Mouse (Mus musculus): ENCODE data around the gene Tfap4. TPM values are rescaled to one million over a fixed set of nuclear protein-coding genes. Genes with fewer than 3 reads are reported as not detected.

Gene Tfap4
- polyA plus RNA-seq, 1 experiment from 2014 or later: 15.7 TPM

- H3K4me1 ChIP-seq: no peaks in the 10 kb centered on the region
- no peak overlapping the region for H3K9ac ChIP-seq
- H3K4me2 ChIP-seq: no peak overlapping the region
- no peak for ATAC-seq
- H3K4me3 ChIP-seq: no peak overlapping the region
- H3K27ac ChIP-seq: no peak overlapping the region
- no peaks in the 10 kb centered on the region for H3K36me3 ChIP-seq (ENCODE audit: poor library complexity, severe bottlenecking)
- H3K27me3 ChIP-seq: no peaks in the 10 kb centered on the region
- no peaks in the 10 kb centered on the region for H3K9me3 ChIP-seq (replicated peaks)
Observed at GRCm38 (mm10) chr16:4502568-4502967, 57.1 kb downstream of the Tfap4 start.

- H3K9ac ChIP-seq: no peak overlapping the region
- H3K27ac ChIP-seq: no peak overlapping the region
- no peaks in the 10 kb centered on the region for H3K9me3 ChIP-seq (replicated peaks)
- H3K36me3 ChIP-seq (ENCODE audit: poor library complexity, severe bottlenecking): no peaks in the 10 kb centered on the region
- H3K4me2 ChIP-seq: no peak overlapping the region
- no peak overlapping the region for H3K4me3 ChIP-seq
- 89% methylated on average over 3 of the region's 3 CpGs for WGBS
- no peaks in the 10 kb centered on the region for H3K27me3 ChIP-seq
- no peaks in the 10 kb centered on the region for H3K4me1 ChIP-seq
- no peak for ATAC-seq
Observed at GRCm38 (mm10) chr16:4501703-4502102, 58.0 kb downstream of the Tfap4 start.

- H3K9ac ChIP-seq: no peak overlapping the region
- H3K27me3 ChIP-seq: no peaks in the 10 kb centered on the region
- no peaks in the 10 kb centered on the region for H3K36me3 ChIP-seq (ENCODE audit: poor library complexity, severe bottlenecking)
- no peaks in the 10 kb centered on the region for H3K4me1 ChIP-seq
- 83% methylated on average over 8 of the region's 8 CpGs for WGBS
- no peak for ATAC-seq
- H3K27ac ChIP-seq: no peak overlapping the region
- no peak overlapping the region for H3K4me2 ChIP-seq
- H3K9me3 ChIP-seq (replicated peaks): no peaks in the 10 kb centered on the region
- H3K4me3 ChIP-seq: no peak overlapping the region
Observed at GRCm38 (mm10) chr16:4500598-4501385, 58.9 kb downstream of the Tfap4 start.

- Histone ChIP-seq H3K27ac (no peak overlapping the region), H3K4me2 (no peak overlapping the region), H3K9ac (no peak overlapping the region), H3K36me3 (ENCODE audit: poor library complexity, severe bottlenecking) (no peaks in the 10 kb centered on the region), H3K4me1 (peaks cover 7% of the 10 kb centered on the region; the same call in 1 of the 2 replicates), H3K9me3 (replicated peaks) (no peaks in the 10 kb centered on the region), H3K4me3 (no peak overlapping the region), H3K27me3 (no peaks in the 10 kb centered on the region)
- no peak for ATAC-seq
- 83% methylated on average over 8 of the region's 8 CpGs for WGBS
Observed at GRCm38 (mm10) chr16:4497762-4498607, 61.7 kb downstream of the Tfap4 start.

- Histone ChIP-seq H3K27ac (no peak overlapping the region), H3K4me1 (peaks cover 8% of the 10 kb centered on the region; the same call in 1 of the 2 replicates), H3K9me3 (replicated peaks) (no peaks in the 10 kb centered on the region), H3K9ac (no peak overlapping the region), H3K4me3 (no peak overlapping the region), H3K4me2 (no peak overlapping the region), H3K27me3 (no peaks in the 10 kb centered on the region), H3K36me3 (ENCODE audit: poor library complexity, severe bottlenecking) (peaks cover 8% of the 10 kb centered on the region; the same call in 1 of the 2 replicates)
- 92% methylated on average over 3 of the region's 3 CpGs for WGBS
- no peak for ATAC-seq
Observed at GRCm38 (mm10) chr16:4496470-4496869, 63.2 kb downstream of the Tfap4 start.

GRCm38 (mm10) chr16:4495861-4496260 lies 63.8 kb downstream of the Tfap4 start:
- Histone ChIP-seq H3K4me1 (peaks cover 8% of the 10 kb centered on the region; the same call in 1 of the 2 replicates), H3K4me3 (no peak overlapping the region), H3K9me3 (replicated peaks) (no peaks in the 10 kb centered on the region), H3K27me3 (no peaks in the 10 kb centered on the region), H3K27ac (no peak overlapping the region), H3K4me2 (no peak overlapping the region), H3K9ac (no peak overlapping the region), H3K36me3 (ENCODE audit: poor library complexity, severe bottlenecking) (peaks cover 9% of the 10 kb centered on the region; the same call in 1 of the 2 replicates)
- no peak for ATAC-seq
- WGBS: 94% methylated on average over 5 of the region's 5 CpGs

Other genes starting within 250 kb of the Tfap4 start
- 1.0 and 1.3 TPM in 2 replicates for gene Adcy9, start 139.4 kb downstream of the Tfap4 start, polyA plus RNA-seq (2015; fragmentation: Nextera tagmentation; extraction: Ambion mirVana)
- 25.2 and 30.2 TPM in 2 replicates for gene Srl, start 18.0 kb downstream of the Tfap4 start, polyA plus RNA-seq (2015; fragmentation: Nextera tagmentation; extraction: Ambion mirVana)
- 16.7 and 19.4 TPM in 2 replicates for gene Glis2, start 34.9 kb upstream of the Tfap4 start, polyA plus RNA-seq (2015; fragmentation: Nextera tagmentation; extraction: Ambion mirVana)
- gene Pam16, start 65.1 kb upstream of the Tfap4 start, polyA plus RNA-seq (2015; fragmentation: Nextera tagmentation; extraction: Ambion mirVana): 142 and 149 TPM in 2 replicates
- 2.3 and 2.7 TPM in 2 replicates for gene Vasn, start 80.1 kb upstream of the Tfap4 start, polyA plus RNA-seq (2015; fragmentation: Nextera tagmentation; extraction: Ambion mirVana)
- gene Dnaja3, start 80.1 kb upstream of the Tfap4 start, polyA plus RNA-seq (2015; fragmentation: Nextera tagmentation; extraction: Ambion mirVana): 48.0 and 53.2 TPM in 2 replicates
- gene Coro7, start 119.9 kb upstream of the Tfap4 start, polyA plus RNA-seq (2015; fragmentation: Nextera tagmentation; extraction: Ambion mirVana): 19.4 and 20.1 TPM in 2 replicates
- 158 and 173 TPM in 2 replicates for gene Nmral1, start 159.5 kb upstream of the Tfap4 start, polyA plus RNA-seq (2015; fragmentation: Nextera tagmentation; extraction: Ambion mirVana)
- 77.0 and 85.1 TPM in 2 replicates for gene Hmox2, start 166.5 kb upstream of the Tfap4 start, polyA plus RNA-seq (2015; fragmentation: Nextera tagmentation; extraction: Ambion mirVana)
- gene Cdip1, start 230.4 kb upstream of the Tfap4 start, polyA plus RNA-seq (2015; fragmentation: Nextera tagmentation; extraction: Ambion mirVana): 92.2 and 103 TPM in 2 replicates